ENCODE assay signal across 43 mouse cellular contexts in the genomic region with DNA sequence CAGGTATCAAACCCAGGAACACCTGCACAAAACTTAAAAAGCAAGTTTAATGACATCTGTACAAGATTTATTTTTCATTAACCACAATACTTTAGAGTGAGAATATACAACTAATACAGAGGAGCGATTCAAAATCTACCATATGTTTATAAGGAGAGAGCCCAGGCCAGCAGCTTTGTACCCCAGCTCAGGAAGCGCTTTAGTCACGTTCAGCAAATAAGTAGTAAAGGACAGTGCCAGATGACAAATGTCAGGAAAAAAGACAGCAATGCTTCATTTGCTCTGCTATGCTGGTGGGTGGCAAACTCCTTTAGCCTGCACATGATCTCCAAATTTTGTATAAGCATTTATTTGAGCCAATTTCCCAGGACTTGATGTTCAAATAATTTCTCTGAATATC. TPM values are rescaled to one million over a fixed set of nuclear protein-coding genes. Genes with fewer than 3 reads are reported as not detected.
"Had no signal": no experiment of that assay in that cellular context is flagged by ENCODE, and none has a peak within 500 bp of the region (broad histone marks: within the 10 kb centered on the region; RNA-seq: fewer than 3 reads in every experiment).

No protein-coding gene starts in this region.

- H3K27me3 ChIP-seq: heart, embryonic 12.5 days; heart, embryonic 13.5 days; heart, embryonic 15.5 days; hindbrain, embryonic 12.5 days; hindbrain, embryonic 13.5 days; hindbrain, embryonic 15.5 days; intestine, embryonic 15.5 days; kidney, embryonic 15.5 days had no signal

- DNase-seq: heart, adult 2 months; heart, postnatal 10 days; heart, postnatal 14 days; heart, postnatal 36 days; heart, postnatal 4 days; kidney, adult 11 months; kidney, adult 18-20 months; kidney, adult 2 months; kidney, adult 8-10 months; kidney, adult 9 months; kidney, postnatal 10 days; kidney, postnatal 14 days; kidney, postnatal 25 days; kidney, postnatal 36 days; kidney, postnatal 4 days; layer of hippocampus, adult 9-11 months had no signal

- H3K4me2 ChIP-seq: heart, embryonic 11.5 days; heart, embryonic 12.5 days; heart, embryonic 13.5 days; heart, embryonic 15.5 days; hindbrain, embryonic 12.5 days; hindbrain, embryonic 13.5 days; hindbrain, embryonic 14.5 days; hindbrain, embryonic 15.5 days; intestine, embryonic 15.5 days; kidney, embryonic 15.5 days had no signal

- ATAC-seq: hindbrain, embryonic 16.5 days; hindbrain, postnatal 0 days; inflammation-experienced regulatory T-cells, adult 6 months; intestine, embryonic 15.5 days; intestine, embryonic 16.5 days; intestine, postnatal 0 days had no signal

- H3K9ac ChIP-seq: heart, embryonic 12.5 days; heart, embryonic 13.5 days; heart, embryonic 15.5 days; hindbrain, embryonic 12.5 days; hindbrain, embryonic 13.5 days; hindbrain, embryonic 14.5 days; hindbrain, embryonic 15.5 days; intestine, embryonic 15.5 days; kidney, embryonic 15.5 days had no signal

- H3K9me3 ChIP-seq: heart, embryonic 10.5 days; heart, embryonic 12.5 days; heart, embryonic 13.5 days; heart, embryonic 15.5 days; hindbrain, embryonic 10.5 days; hindbrain, embryonic 12.5 days; hindbrain, embryonic 13.5 days; hindbrain, embryonic 15.5 days; intestine, embryonic 15.5 days; kidney, embryonic 15.5 days had no signal

- H3K4me1 ChIP-seq: heart, embryonic 10.5 days; heart, embryonic 12.5 days; heart, embryonic 13.5 days; heart, embryonic 15.5 days; hindbrain, embryonic 10.5 days; hindbrain, embryonic 12.5 days; hindbrain, embryonic 13.5 days; hindbrain, embryonic 15.5 days; intestine, embryonic 15.5 days; kidney, embryonic 15.5 days had no signal

- H3K4me3 ChIP-seq: heart, adult 2 months; heart, embryonic 10.5 days; heart, embryonic 12.5 days; heart, embryonic 13.5 days; heart, embryonic 15.5 days; hindbrain, embryonic 10.5 days; hindbrain, embryonic 12.5 days; hindbrain, embryonic 13.5 days; hindbrain, embryonic 15.5 days; intestine, embryonic 15.5 days; kidney, embryonic 15.5 days; layer of hippocampus, adult 2 months had no signal

- H3K27ac ChIP-seq: heart, adult 2 months; heart, embryonic 10.5 days; heart, embryonic 13.5 days; heart, embryonic 15.5 days; hindbrain, embryonic 10.5 days; hindbrain, embryonic 12.5 days; hindbrain, embryonic 13.5 days; hindbrain, embryonic 14.5 days; hindbrain, embryonic 15.5 days; hindbrain, postnatal 0 days; intestine, embryonic 15.5 days; kidney, embryonic 15.5 days; kidney, postnatal 0 days; layer of hippocampus, adult 2 months had no signal

RNA-seq across cellular contexts. Expression of a gene that starts 56.6 kb away (rescaled TPM):
- polyA plus RNA-seq: heart, adult 2 months; heart, embryonic 10.5 days; heart, embryonic 11.5 days; heart, embryonic 12.5 days; heart, embryonic 13.5 days; heart, embryonic 14.5 days; heart, embryonic 15.5 days; heart, embryonic 16.5 days; heart, postnatal 0 days; hindbrain, embryonic 10.5 days; hindbrain, embryonic 11.5 days; hindbrain, embryonic 12.5 days; inflammation-experienced regulatory T-cells, adult 6 months; intestine, embryonic 14.5 days; intestine, embryonic 15.5 days; intestine, embryonic 16.5 days; intestine, postnatal 0 days; kidney, embryonic 14.5 days; kidney, embryonic 16.5 days; kidney, postnatal 0 days; large intestine, adult 2 months had no signal
